Mouse (Mus musculus): ENCODE data around the gene Lmnb2. TPM values are rescaled to one million over a fixed set of nuclear protein-coding genes. Genes with fewer than 3 reads are reported as not detected.

The Lmnb2 gene
- polyA plus RNA-seq (2017; shearing (Covaris generic)), result 1 to 10 TPM; 2.4 to 4.5 (median 3.5) TPM

DNA sequence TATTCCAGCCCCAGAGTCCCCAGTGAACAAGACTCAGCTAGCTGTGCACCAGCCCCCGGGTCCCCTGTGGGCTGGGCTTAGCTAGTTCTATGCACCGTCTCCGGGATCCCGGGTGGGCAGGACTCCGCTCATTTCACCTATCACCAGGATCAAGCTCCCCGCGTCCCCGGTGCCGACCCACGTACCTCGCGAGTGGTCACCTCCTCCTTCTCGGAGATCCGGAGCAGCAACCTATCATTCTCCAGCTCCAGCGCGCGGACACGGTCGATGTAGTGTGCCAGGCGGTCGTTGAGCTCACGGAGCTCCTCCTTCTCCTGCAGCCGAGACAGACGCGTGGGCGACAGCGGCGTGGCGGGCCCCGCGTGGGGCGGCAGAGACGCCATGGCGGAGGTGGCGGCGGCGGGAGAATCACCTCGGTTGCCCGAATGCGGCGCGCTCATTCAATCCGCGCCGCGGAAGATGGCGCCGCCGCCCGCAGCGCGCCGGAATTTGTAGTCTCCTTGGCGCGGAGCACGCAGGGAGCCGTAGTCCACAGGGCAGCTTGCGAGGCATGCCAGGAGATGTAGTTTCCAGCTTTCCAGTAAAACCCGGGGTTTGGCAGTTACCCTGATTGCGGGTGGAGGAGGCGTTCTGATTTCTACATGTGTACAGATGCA lies at the start of gene Lmnb2:
TSS of gene Lmnb2 (minus strand) at position 467 of the 656 bp plus-strand sequence.
- ATAC-seq, result peak; percentile 76

DNA sequence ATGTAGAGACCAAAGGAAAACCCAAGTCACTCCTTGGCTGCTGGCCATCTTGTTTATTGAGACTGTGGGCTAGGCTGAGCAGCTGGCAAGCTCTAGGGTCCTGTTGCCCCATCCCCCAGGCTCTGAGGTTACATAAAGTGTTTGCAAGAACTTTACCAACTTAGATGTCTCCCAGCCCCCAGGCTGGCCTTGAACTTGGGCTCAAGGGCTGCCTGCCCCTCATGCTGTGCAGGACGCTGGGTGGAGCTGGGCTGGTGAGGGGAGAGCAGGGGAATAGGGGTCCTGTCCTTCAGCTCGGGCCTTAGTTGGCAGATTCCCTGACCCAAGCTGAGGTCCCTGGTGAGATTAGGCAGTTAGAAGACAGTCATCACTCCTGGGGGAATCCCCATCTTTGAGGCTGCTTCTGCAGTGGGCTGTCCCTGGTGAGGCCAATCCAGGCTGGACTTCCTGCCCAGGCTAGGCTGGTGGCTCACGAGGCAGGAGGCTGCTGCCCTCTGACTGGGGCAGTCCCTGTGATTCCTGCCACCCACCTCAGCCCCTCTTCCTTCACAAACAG lies 49.1 kb upstream of the Lmnb2 start:
- peak; percentile 82 for ATAC-seq

DNA sequence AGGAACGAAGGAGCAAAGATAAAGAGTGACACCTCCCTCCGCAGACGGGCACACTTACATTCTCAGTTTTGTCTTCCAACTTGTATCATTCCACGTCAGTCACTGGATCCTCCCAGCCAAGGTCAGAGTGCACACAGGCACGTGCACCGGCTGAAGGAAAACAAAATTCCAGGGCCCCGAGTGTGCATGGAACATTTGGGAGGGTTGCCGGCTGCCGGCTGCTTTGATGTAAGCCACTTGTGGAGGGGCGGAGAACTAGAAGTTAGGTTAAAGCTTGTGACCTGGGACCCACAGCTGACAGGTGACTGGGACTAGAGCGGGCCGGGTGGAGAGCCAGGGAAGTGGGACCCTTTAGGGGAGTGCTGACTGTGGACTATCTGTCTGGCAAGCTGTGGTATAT lies 48.3 kb upstream of the Lmnb2 start:
- no peak for ATAC-seq

DNA sequence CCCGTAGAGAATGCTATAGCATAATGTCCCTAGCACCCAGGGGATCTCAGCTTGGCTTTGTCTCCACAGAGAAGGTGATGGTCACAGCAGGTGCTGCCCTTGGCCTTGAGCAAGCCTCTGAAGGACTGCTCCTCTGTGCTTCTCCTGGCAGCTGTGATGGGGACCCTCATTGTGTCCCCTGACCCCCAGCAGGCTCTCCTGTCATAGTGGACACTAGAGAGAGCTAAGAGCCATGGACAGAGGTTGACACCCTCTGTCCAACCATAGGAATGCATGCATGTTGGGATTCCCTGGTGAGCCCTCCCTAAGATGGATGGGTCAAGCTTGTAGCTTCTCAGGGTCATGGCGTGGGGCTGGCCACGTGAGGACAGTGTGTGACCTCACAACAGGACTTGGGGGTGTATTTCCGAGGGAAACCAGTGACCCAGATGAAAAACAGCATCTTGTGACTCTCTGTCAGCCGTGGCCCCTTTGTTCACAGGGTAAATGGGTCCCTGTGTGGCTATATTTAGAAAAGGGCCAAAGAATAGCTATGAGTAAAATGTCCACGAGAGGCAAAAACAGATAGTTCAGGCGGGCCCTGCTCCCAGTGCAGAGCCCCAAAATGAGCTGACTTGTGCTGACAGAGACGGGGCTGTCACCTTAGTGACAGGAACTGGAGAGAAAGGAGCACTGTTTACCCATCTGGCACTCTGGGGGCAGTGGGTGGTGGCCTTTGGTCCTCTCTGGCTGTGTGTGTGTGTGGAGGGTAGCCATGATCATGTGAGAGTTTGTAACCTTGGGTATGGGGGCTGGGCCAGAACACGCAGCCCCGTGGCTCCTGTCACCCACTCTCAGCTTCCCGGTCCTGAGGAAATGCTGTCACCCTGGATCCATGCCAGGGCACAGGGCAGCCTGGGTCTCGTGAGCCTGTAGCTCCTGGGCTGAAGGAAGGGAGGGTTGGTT lies 45.3 kb upstream of the Lmnb2 start:
- no peak for ATAC-seq

DNA sequence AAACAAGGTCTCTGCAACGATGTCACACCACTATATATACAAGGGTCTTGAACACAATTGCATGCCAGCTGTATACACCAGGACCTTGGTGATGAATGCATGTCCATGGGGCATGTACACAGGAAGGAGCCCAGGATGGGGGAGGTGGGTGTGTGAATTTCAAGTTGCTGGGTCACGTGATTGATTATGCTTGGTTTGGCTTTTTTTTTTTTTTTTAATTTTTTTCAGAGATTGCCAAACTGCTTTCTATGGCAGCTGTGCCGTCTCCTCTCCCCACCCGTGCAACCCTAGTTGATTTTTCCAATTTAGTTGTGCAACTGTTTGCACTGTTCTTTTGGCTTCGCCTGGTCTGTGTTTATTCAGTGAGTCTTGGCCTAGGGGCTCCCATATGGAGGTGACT lies 44.5 kb upstream of the Lmnb2 start:
- no peak for ATAC-seq

DNA sequence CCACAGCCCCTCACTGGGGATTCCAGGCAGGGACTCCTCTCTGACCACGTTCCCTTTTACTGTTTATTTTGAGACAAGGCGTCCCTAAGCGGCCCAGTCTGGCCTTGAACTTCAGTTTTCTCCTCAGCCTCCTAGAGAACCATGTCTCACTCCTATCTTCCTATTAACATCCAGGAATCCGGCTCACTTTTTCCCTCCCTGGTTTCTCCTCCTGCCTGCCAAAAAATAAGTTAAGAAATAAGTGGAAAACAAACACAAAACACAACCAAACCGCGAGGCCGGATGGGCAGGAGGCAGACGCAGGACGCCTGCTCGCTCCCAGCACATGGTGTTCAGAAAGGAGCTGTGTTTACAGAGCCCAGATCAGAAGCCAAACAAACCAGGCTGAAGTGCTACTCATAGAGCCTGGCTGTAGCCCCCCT lies 44.0 kb upstream of the Lmnb2 start:
- ATAC-seq, result no peak

DNA sequence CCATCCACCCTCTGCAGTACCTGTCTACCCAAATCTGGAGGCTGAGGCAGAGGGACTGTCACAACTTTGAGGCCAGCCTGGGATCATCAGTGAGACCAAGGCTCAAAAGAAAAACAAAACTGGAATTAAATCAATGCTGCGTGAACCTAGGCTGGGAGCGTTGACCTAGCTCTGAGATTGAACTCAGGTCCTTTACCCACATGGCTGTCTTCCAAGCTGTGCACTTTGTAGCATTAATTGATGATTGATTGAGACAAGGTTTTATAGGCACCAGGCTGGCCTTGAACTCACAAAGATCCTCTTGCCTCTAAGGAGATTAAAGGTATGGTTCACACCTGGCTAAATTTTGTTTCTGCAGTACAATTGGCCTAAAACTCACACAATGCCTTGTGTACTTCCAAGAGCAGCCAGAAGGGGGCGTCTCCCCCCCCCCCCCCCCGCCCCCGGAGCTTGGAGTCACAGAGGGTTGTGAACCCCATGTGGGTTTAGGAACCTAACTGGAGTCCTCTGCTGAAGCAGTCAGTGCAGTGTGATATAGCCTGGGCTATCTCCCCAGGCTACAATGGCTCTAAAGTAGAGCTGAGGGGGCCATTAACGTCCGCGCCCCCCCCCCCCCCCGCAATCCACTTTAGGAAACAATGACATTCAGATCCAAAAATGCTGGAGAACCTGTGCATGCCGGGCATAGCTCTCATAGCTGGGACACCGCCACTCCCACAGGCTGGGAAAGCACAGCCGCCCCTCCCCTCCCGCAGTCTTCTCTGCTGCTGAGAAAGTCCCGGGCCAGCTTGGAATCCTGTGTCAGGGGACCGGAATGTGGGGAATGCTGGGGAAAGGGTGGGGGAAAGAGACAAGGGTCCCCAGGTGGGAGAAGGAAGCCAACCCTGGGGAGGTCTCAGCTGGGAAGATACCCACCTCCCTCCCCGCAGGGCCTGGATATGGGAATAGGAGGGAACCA lies 42.8 kb upstream of the Lmnb2 start:
- ATAC-seq, result no peak

DNA sequence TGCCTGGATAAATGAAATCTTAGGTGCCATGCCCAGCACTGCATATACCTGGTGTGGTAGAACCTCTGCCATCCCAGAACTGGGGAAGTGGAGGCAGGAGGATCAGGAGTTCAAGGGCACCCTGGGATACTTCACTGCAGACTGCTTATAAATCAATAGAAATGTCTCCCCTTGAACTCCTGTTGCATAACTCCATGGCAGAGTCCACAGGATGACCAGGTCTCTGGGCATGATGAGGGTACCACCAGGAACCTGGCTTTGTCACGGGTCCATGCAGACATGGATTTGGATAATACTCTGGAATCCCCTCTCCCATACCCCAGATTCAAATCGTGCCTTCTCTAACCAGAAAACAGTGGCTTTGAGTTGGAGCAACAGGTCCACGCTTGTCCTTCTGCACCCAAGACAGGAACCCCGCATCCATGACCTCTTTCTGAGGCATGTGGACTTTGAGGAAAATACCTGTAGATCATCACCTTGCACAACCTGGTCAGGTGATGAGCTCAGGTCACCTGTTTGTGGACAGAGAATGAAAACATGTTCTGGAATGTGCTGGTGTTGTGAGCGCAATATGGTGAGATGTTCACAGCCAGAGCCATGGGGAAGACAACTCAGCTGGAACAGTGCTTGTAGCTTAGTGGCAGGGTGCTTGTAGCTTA lies 41.1 kb upstream of the Lmnb2 start:
- no peak for ATAC-seq

DNA sequence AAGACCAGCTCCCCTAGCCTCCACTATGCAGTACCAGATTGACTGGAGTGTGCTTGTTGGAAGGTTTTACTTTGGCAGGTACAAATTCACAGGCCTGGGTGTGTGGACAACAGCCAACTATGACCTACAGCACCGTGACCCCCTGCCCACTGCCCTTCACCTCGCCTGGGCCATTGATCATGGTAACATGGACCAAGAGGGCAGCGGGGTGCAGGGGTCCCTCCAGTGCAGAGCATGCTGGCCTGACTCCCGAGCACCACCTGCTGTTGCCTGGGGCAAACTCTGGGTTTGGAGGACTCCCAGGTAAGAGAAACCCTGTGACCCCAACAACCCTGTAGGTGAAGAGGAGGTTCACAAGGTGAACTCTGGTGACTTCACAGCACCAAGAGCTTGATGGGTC lies 39.7 kb upstream of the Lmnb2 start:
- no peak for ATAC-seq

DNA sequence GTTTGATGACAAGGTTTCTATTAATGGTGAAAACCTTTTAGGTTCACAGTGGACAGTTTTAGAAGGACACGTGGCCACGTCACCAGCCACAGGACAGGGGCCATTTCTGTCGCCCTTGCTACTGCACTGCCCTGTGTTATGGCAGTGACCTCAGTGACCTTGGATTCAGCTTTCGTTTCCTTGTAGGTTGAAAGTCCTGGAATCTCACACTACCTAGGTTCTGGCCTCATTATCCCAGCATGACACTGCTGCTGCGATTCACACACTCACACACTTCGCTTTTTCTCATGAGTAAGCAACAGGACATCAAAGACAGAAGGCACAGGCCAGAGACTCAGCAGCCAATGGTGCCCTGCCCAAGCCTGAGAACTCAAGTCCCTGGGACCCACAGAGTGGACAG lies 38.9 kb upstream of the Lmnb2 start:
- ATAC-seq, result no peak

DNA sequence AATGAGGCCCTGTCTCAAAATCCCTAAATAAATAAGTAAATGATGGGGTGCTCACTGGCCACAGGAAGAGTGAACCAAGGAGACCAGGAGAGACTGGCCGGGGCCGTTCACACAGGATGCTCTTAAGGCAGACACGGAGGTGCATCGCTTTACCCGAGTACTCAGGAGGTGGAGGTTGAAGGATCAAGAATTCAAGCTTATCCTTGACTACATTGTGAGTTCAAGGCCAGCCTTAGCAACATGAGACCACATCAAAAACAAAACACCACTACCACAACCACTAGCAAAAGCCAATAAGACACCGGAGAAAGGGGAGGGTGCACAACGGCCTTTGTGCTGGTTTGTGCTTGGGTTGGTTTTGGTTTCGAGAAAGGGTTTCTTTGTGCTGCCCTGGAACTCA lies 38.3 kb upstream of the Lmnb2 start:
- no peak for ATAC-seq

DNA sequence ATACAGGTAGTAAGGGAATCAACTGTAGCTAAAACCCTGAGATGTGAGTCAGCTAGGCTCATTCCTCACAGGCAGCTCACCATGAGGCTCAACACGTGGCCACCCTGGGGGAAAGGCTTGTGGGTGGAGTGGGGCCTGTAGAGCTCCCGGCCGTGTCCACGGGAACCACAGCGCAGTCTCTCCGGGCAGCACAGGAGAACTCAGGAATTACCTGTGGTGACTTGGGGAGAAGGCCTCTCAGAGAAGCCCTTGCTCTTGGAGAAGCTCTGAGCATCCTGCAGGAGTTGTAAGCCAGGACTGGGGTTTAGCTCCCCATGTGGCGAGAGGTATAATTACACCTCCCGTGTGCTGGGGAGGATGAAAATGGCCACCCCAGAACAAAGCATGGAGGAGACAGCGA lies 37.5 kb upstream of the Lmnb2 start:
- ATAC-seq, result peak; percentile 94

DNA sequence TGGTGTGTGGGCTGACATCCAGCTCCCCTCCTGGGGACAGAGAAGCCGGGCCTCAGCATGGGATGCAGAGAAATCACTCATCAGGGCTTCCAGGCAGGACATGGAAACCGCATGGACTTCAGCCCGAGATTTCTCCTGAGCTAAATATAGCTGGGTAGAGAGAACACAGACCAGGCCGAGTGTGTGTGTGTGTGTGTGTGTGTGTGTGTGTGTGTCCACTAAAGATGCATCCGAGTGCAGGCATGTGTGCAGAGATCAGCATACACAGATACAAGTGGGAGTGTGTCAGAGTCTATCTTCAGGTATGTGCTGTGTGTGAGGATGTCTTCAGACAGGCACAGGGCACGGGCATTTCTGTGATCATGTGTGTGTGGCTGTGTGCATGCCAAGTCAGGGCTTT lies 36.8 kb upstream of the Lmnb2 start:
- ATAC-seq, result no peak

DNA sequence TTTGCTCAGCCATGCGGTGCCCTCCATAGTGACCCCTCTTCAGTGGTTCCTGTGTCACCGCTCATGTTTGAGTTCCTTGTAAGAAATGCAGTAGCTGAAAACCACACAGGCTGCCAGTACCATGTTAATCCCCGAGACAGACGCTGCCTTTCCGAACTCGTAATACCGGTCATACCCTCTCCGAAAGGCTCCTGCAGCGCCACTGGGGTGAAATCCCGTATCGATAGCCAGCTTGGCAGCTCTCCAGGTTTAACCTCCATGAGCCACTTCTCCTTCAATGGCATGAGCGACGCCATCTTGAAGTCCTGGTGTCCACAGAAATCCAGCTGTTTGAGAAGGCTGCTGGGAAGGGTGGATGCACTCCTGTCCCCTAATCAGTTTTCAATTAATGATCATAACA lies 36.4 kb upstream of the Lmnb2 start:
- no peak for ATAC-seq

DNA sequence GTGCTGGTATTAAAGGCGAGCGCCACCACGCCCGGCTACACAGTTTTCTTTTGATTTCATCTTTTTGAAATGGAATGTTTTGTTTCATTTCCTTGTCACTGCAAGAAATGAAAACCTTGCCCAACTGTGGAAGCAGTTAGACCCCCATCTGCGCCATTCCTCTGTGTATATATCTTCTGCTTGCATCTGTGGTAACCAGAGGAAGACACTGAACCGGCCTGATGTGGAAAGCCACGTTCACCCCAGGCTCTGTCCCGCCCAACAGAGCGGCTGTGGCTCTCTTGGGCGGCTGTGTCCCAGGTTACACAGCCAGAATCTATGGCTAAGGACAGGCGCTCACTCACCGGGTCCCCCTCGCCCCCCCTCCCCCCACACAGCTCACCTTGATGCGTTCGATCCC lies 34.4 kb upstream of the Lmnb2 start:
- ATAC-seq, result no peak

DNA sequence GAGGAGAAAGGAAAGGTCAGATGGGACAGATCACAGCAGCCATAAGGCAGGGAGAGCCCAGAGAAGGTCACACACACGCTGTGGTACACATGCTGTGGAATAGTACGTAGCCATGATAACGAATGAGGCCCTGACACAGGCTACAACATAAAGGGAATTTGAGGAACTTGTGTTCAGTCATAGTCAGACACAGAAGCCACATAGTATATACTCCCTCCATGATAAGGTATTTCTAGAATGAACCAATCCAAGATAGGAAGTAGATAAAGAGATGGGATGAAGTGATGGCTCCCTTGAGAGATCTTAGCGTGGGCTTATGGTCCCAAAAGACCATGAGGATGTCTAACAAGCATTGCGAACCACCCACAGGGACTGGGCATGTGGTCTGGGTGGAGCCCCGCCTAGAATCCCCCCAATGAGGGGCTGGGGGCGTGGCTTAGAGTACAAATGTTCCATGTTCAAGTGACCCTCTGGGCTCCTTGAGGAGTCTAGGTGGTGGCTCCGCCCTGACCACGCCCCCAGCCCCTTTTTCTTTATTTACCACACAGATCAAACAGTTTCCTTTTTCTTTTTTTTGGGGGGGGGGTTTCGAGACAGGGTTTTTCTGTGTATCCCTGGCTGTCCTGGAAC lies 33.8 kb upstream of the Lmnb2 start:
- ATAC-seq, result no peak

DNA sequence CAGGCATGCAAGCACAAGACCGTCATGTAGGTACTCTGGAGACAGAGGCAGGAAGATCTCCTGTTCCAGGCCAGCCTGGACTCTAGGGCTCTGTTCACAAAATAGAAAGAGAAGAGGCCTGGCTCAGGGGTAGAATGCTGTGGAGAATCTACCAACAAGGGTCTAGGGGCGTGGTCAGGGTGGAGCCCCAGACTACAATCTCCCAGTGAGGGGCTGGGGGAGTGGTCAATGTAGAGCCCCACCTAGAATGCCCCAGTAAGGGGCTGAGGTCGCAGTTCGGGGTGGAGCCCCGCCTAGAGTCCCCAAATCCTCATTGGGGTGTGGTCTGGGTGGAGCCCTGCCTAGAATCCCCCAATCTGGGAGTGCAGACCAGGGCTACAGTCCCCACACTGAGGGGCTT lies 32.3 kb upstream of the Lmnb2 start:
- ATAC-seq, result no peak

DNA sequence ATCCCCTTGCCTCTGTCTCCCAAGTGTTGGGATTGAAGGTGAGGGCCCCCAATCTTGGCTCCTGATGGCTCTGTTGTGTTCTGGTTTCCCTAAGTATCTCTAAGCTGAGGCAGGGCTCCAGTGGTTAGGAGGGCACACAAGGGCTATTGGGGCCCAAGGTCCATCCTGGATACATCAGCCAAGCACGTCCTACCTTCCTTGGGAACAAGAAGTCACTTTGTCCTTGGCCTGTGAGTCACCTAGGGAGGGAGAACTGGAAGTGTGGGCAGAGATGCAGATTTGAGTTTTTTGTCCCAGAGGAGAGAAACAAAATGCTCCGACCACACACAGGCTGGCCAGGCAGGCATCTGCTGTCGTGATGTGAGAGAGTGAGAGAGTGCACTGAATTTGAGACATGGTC lies 31.0 kb upstream of the Lmnb2 start:
- no peak for ATAC-seq

DNA sequence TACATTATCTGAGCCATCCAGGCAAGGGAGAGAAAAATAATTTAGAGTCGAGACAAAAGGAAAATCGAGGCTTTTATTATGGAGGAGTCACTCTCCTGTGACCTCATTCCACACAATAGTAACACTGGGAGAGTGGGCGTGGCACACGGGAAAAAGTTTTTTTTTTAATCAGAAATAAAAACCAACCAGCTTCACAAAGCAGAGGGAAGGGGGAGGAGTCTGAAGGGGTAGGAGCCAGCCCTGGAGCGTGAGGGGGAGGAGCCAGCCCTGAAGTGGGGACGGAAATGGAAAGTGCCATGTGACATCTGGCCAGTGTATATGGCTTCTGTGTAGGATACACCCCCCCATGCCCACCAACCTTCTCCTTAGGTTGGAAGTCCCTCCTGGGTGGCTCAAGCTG lies 30.5 kb upstream of the Lmnb2 start:
- ATAC-seq, result no peak

DNA sequence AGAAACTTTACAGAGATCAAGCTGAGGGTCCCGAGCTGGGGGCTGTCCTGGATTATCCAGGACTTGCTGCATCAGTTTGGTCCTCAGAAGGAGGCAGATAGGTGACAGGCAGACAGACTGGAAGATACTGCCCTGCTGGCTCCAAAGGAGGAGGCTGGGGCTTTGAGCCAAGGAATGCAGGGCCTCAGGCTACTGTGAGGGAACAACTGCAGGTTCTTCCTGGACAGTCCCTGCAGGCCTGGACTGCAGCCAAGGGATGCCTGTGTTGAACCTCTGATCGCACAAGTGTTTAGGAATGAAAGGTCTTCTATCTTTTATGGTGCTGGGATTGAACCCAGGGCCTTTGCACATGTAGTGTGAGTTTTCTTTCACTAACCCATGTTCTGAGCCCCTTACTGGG lies 29.8 kb upstream of the Lmnb2 start:
- no peak for ATAC-seq

DNA sequence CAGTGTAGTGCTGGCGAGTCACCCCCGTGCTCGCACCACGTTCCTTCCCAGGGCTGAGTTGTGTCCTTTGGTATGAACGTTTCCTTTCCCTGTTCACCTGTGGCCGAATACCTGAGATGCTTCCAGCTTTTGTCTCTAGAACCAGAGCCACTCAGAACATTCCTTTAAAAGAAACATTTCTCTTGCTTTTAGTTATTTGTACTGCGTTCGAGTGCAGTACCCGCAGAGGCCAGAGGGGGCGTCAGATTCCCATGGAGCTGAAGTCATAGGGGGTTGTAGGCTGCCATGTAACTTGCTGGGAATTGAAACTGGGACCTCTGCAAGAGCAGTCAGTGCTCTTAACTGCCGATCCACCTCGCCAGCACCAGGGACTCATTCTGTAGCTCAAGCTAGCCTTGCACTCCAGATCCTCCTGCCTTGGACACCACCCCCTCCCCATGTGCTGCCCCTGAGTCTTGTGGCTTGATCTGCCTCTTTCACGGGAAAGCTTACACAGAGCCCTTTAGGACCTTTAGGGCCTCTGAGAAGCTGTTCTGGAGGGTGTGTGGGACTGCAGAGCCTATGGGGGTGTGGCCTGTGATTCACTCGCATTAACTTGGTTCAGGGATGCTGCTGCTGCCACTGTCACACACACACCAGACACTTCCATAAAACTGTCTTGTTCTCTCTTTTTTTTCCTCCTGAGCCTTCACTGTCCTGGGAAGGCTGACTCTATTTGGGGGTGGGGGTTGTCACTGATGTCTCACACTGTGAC lies 28.8 kb upstream of the Lmnb2 start:
- no peak for ATAC-seq
